Mouse (Mus musculus): ENCODE measurements at regions not wholly inside any gene's neighbourhood (a gene's known extent, or its start where the extent isn't known, plus 50 kb on each side); places are given as distances from the start of the nearest gene placed in this dataset.

GRCm38 (mm10) chr10:44589842-44590241 lies 61.5 kb upstream of the Prdm1 start:
- DNase-seq (ENCODE audit: low read depth, low spot score) = no peak

- DNase-seq (ENCODE audit: low read depth, low spot score) = no peak
Measured at GRCm38 (mm10) chr10:44589352-44589751, 61.1 kb upstream of the Prdm1 start.

GRCm38 (mm10) chr10:44582736-44583135 lies 54.4 kb upstream of the Prdm1 start:
- DNase-seq (ENCODE audit: low read depth, low spot score) = no peak
